Mouse (Mus musculus) heart, embryonic 16.5 days (tissue): ENCODE measurements around the gene Lingo1. TPM values are rescaled to one million over a fixed set of nuclear protein-coding genes. Genes with fewer than 3 reads are reported as not detected.

Experiments
- ATAC-seq: fragments of 200-750 bp; cut with Nextera tagmentation; replicated peaks from 2 replicates; pipeline ENCODE4 v1.8.0; 2017; ENCODE audit warnings: moderate number of reproducible peaks; ENCODE audit not compliant: insufficient read depth, low FRiP score; ENCODE audit errors: extremely low read depth
- H3K27ac ChIP-seq: fragments of 300-500 bp; sonication (generic); 2 replicates; pipeline ENCODE4 v1.5.1; 2014; ENCODE audit warnings: mild to moderate bottlenecking, low read length, control low read depth, moderate library complexity
- H3K27me3 ChIP-seq: fragments of 300-500 bp; sonication (generic); 2 replicates; pipeline ENCODE4 v1.6.1; 2014; ENCODE audit warnings: low read length, mixed read lengths; ENCODE audit not compliant: control insufficient read depth, insufficient read depth
- H3K36me3 ChIP-seq: fragments of 300-500 bp; sonication (generic); 2 replicates; pipeline ENCODE4 v1.6.1; 2014; ENCODE audit not compliant: control insufficient read depth, insufficient read depth
- H3K4me1 ChIP-seq: fragments of 300-500 bp; sonication (generic); 2 replicates; pipeline ENCODE4 v1.6.1; 2014; ENCODE audit warnings: low read length, mixed read lengths; ENCODE audit not compliant: control insufficient read depth, insufficient read depth
- H3K4me2 ChIP-seq: fragments of 300-500 bp; sonication (generic); 2 replicates; pipeline ENCODE4 v1.6.1; 2014; ENCODE audit warnings: low read depth, mild to moderate bottlenecking, control low read depth, low read length
- H3K4me3 ChIP-seq: fragments of 300-500 bp; sonication (generic); 2 replicates; pipeline ENCODE4 v1.5.1; 2014; ENCODE audit warnings: mild to moderate bottlenecking, control low read depth, low read length
- H3K9ac ChIP-seq: fragments of 300-500 bp; sonication (generic); 2 replicates; pipeline ENCODE4 v1.6.1; 2014; ENCODE audit warnings: low read length, control low read depth
- H3K9me3 ChIP-seq: fragments of 300-500 bp; sonication (generic); replicated peaks from 2 replicates; pipeline ENCODE4 v1.6.1; 2016; ENCODE audit warnings: low read length; ENCODE audit not compliant: control insufficient read depth
- WGBS: fragments of 180-500 bp; shearing (Covaris S2); extraction: QIAGEN DNeasy Blood & Tissue Kit; methylation state at CpG from one replicate; pipeline ENCODE4 v1.1.7; 2014; 5-methylcytosine and 5-hydroxymethylcytosine counted together
- polyA plus RNA-seq: library from polyadenylated mRNA; unstranded; fragments of >200 nt; fragmentation: Nextera tagmentation; extraction: Ambion mirVana; gene quantifications from 2 replicates; pipeline ENCODE4 v1.2.1, GENCODE M21; 2015

Lingo1 gene
- polyA plus RNA-seq, 1 experiment from 2014 or later: 1.8 TPM

- 60% methylated on average over 5 of the region's 5 CpGs for WGBS
- Histone ChIP-seq H3K27me3 (peaks cover 2% of the 10 kb centered on the region; the same call in 1 of the 2 replicates), H3K9ac (no peak overlapping the region), H3K27ac (no peak overlapping the region), H3K9me3 (no peaks in the 10 kb centered on the region), H3K4me3 (no peak overlapping the region), H3K4me1 (no peaks in the 10 kb centered on the region), H3K36me3 (no peaks in the 10 kb centered on the region), H3K4me2 (no peak overlapping the region)
- no peak for ATAC-seq
Observed at GRCm38 (mm10) chr9:56739181-56739737, 57.0 kb downstream of the Lingo1 start.

DNA sequence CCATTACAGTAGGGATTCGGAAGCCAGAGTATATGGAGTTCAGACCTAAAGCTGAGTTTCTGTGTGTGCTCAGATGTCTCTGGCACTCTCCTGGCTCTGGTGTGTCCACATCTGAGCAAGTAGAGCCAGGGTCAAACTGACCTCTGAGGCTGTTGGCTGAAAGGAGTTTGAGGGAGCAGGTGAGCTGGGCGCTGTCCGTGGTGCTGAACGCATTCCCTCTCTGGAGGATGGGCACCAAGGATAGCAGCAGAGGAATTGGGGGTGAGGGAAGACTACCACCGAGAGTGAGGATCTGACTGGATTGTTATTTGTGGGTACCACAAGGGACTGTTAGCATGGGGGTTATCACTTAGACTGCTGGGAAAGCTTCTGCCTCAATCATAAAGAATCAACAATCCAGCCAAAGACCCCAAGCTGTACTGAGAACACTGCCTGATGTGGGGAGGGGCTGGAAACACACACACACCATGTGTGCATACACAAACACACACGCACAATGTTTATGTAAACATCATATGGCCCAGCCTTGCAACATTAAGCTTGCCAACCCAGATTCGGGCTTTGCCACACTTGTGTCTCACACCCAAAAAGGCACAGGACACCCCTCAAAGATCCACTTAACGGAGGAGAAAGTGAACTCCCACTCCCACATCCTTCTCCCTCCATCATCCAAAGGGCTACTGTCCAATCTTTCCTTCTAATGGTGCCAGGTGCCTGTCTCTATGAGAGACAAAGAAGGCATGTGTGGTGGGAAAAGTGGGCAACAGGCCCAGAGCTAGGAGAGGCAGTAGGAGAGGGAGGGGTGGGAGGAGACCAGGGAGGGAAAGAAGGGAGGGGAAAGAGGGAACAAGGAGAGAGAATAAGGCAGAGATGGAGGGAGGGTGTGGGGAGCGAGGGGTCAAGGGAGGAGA is 57.8 kb downstream of the Lingo1 start:
- Histone ChIP-seq H3K27me3 (peaks cover 2% of the 10 kb centered on the region; the same call in 1 of the 2 replicates), H3K9ac (no peak overlapping the region), H3K4me1 (no peaks in the 10 kb centered on the region), H3K36me3 (no peaks in the 10 kb centered on the region), H3K4me2 (no peak overlapping the region), H3K9me3 (no peaks in the 10 kb centered on the region), H3K27ac (no peak overlapping the region), H3K4me3 (no peak overlapping the region)
- WGBS: 39% methylated on average over 9 of the region's 9 CpGs
- no peak for ATAC-seq

DNA sequence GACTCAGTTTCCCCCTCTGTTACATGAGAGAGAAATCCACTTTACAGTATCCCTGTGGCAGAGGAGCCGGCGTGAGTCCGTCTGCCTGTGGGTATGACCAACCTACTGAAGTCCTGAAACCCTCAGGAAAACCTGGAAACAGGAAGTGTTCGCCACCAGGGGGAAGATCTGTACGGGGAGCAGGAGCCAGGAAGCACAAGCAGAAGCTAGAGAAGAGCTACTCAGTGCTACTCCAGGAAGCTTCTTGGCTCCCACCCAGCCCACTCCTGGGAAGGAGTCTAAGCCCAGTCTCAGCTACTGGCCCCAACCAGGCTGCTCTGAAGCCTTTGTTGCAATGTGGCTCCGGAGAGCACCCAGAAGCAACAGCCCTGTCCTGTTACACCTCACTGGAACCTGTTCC is 61.9 kb downstream of the Lingo1 start:
- H3K9me3 ChIP-seq: no peaks in the 10 kb centered on the region
- ATAC-seq: no peak
- no peak overlapping the region for H3K4me3 ChIP-seq
- 58% methylated on average over 6 of the region's 6 CpGs for WGBS
- no peaks in the 10 kb centered on the region for H3K4me1 ChIP-seq
- no peak overlapping the region for H3K27ac ChIP-seq
- H3K36me3 ChIP-seq: no peaks in the 10 kb centered on the region
- peaks cover 8% of the 10 kb centered on the region; the same call in 1 of the 2 replicates for H3K27me3 ChIP-seq
- H3K4me2 ChIP-seq: no peak overlapping the region
- no peak overlapping the region for H3K9ac ChIP-seq

DNA sequence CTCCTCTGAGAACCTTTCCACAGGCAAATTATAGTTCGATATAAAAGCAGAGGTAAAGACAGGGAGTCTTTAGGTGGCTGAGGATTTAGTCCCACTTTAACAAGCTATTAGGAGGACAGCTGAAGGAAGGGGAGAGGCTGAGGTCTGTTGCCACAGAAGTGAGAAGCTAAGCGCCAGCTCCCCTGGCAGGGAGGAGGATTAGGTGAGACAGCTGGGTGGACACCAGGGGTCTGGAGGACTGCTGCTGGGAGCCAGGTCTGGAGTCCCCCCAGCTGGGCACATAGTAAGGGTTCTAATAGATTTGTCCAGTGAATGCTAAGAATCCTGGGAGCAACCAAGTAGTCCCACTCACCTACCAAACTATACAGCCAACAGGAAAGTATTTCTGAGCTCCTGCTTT is 65.3 kb downstream of the Lingo1 start:
- Histone ChIP-seq H3K9me3 (no peaks in the 10 kb centered on the region), H3K27ac (no peak overlapping the region), H3K36me3 (no peaks in the 10 kb centered on the region), H3K4me2 (no peak overlapping the region), H3K27me3 (peaks cover 12% of the 10 kb centered on the region; the same call in 1 of the 2 replicates), H3K9ac (no peak overlapping the region), H3K4me3 (no peak overlapping the region), H3K4me1 (no peaks in the 10 kb centered on the region)
- no peak for ATAC-seq
- WGBS: 29% methylated on average over 2 of the region's 2 CpGs

DNA sequence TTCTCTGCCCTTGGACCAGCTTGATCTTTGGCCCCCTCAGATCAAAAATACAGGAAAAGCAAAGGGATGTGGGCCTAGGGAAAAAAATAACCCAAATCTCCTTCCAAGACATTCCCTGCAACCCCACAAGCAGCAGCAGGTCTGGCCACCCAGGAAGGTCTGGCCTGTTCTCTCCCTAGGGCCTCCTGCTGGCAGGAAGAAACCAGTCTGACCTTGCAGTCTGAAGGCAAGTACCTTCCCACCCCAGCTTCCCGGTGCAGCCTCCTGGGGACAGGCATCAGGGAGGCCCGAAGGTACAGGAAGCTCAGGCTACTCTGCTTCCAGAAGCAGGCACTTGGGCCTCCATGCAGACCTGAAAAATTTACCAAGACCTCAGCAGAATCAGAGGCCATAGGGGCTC is 67.1 kb downstream of the Lingo1 start:
- Histone ChIP-seq H3K9me3 (no peaks in the 10 kb centered on the region), H3K27ac (no peak overlapping the region), H3K9ac (no peak overlapping the region), H3K4me2 (no peak overlapping the region), H3K4me1 (no peaks in the 10 kb centered on the region), H3K4me3 (no peak overlapping the region), H3K27me3 (peaks cover 13% of the 10 kb centered on the region; the same call in 1 of the 2 replicates), H3K36me3 (no peaks in the 10 kb centered on the region)
- 33% methylated on average over 2 of the region's 2 CpGs for WGBS
- ATAC-seq: no peak

GRCm38 (mm10) chr9:56727703-56728684 is 68.3 kb downstream of the Lingo1 start:
- H3K27me3 ChIP-seq: peaks cover 14% of the 10 kb centered on the region; the same call in 1 of the 2 replicates
- H3K4me3 ChIP-seq: no peak overlapping the region
- H3K27ac ChIP-seq: no peak overlapping the region
- ATAC-seq: no peak
- H3K4me1 ChIP-seq: no peaks in the 10 kb centered on the region
- H3K36me3 ChIP-seq: no peaks in the 10 kb centered on the region
- 38% methylated on average over 15 of the region's 15 CpGs for WGBS
- no peak overlapping the region for H3K4me2 ChIP-seq
- H3K9me3 ChIP-seq: no peaks in the 10 kb centered on the region
- H3K9ac ChIP-seq: no peak overlapping the region

DNA sequence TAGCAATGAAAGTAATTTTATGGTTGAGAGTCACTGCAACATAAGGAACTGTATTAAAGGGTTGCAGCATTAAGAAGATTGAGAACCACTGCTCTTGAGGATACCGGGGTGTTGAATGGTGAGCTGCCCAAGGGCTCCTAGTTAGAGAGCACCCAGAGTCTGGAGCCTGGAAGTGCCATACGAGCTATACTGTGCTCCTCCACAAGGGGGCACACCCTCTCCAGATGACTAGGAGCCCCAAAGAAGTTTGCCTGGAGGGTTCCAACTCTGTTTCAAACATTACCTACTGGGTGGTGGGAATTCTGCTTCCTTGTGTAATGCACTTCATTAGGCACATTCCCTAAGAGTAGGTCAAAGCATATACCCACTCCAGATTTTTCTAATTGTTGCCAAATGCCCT is 70.5 kb downstream of the Lingo1 start:
- Histone ChIP-seq H3K27ac (no peak overlapping the region), H3K36me3 (no peaks in the 10 kb centered on the region), H3K9ac (no peak overlapping the region), H3K27me3 (peaks cover 9% of the 10 kb centered on the region; the same call in 1 of the 2 replicates), H3K4me2 (no peak overlapping the region), H3K9me3 (no peaks in the 10 kb centered on the region), H3K4me3 (no peak overlapping the region), H3K4me1 (no peaks in the 10 kb centered on the region)
- ATAC-seq: no peak
- 13% methylated on average over 2 of the region's 2 CpGs for WGBS

GRCm38 (mm10) chr9:56722089-56722825 is 74.0 kb downstream of the Lingo1 start:
- Histone ChIP-seq H3K4me1 (no peaks in the 10 kb centered on the region), H3K36me3 (no peaks in the 10 kb centered on the region), H3K4me2 (no peak overlapping the region), H3K9me3 (no peaks in the 10 kb centered on the region), H3K27me3 (peaks cover 8% of the 10 kb centered on the region), H3K9ac (no peak overlapping the region), H3K27ac (no peak overlapping the region), H3K4me3 (no peak overlapping the region)
- ATAC-seq: no peak
- WGBS: 63% methylated on average over 11 of the region's 11 CpGs
